Mouse (Mus musculus) heart, embryonic 11.5 days (tissue): Measurements from ENCODE around the gene Sertad3. TPM values are rescaled to one million over a fixed set of nuclear protein-coding genes. Genes with fewer than 3 reads are reported as not detected.
"Not testable (repeated sequence)": the region's sequence is repeated elsewhere in the genome, so short reads cannot be mapped to it uniquely, and the experiment has no call there.

Experiments
- ATAC-seq: fragments of 200-750 bp; cut with Nextera tagmentation; replicated peaks from 2 replicates; pipeline ENCODE4 v1.8.0; 2017; ENCODE audit warnings: moderate library complexity; ENCODE audit not compliant: insufficient number of reproducible peaks, low FRiP score, low TSS enrichment
- H3K27ac ChIP-seq: fragments of 300-500 bp; sonication (generic); 2 replicates; pipeline ENCODE4 v1.5.1; 2014; ENCODE audit warnings: mild to moderate bottlenecking, low read depth, low read length
- H3K27me3 ChIP-seq: fragments of 300-500 bp; sonication (generic); 2 replicates; pipeline ENCODE4 v1.6.1; 2014; ENCODE audit warnings: mild to moderate bottlenecking, low read length, mixed read lengths; ENCODE audit not compliant: control insufficient read depth, insufficient read depth
- H3K36me3 ChIP-seq: fragments of 300-500 bp; sonication (generic); 2 replicates; pipeline ENCODE4 v1.6.1; 2014; ENCODE audit warnings: mild to moderate bottlenecking, low read length, moderate library complexity, mixed read lengths; ENCODE audit not compliant: control insufficient read depth, insufficient read depth
- H3K4me1 ChIP-seq: fragments of 300-500 bp; sonication (generic); 2 replicates; pipeline ENCODE4 v1.6.1; 2014; ENCODE audit warnings: low read length; ENCODE audit not compliant: control insufficient read depth, insufficient read depth
- H3K4me2 ChIP-seq: fragments of 300-500 bp; sonication (generic); 2 replicates; pipeline ENCODE4 v1.6.1; 2014; ENCODE audit warnings: mild to moderate bottlenecking, moderate library complexity
- H3K4me3 ChIP-seq: fragments of 300-500 bp; sonication (generic); 2 replicates; pipeline ENCODE4 v1.5.1; 2014; ENCODE audit warnings: low read depth, low read length
- H3K9ac ChIP-seq: fragments of 300-500 bp; sonication (generic); 2 replicates; pipeline ENCODE4 v1.6.1; 2014; ENCODE audit warnings: mild to moderate bottlenecking, low read depth, low read length, moderate library complexity
- H3K9me3 ChIP-seq: fragments of 300-500 bp; sonication (generic); replicated peaks from 2 replicates; pipeline ENCODE4 v1.6.1; 2016; ENCODE audit warnings: low read length; ENCODE audit not compliant: control insufficient read depth
- WGBS: fragments of 180-500 bp; shearing (Covaris S2); extraction: QIAGEN DNeasy Blood & Tissue Kit; methylation state at CpG from one replicate; pipeline ENCODE4 v1.1.7; 2014; ENCODE audit not compliant: insufficient replicate concordance; 5-methylcytosine and 5-hydroxymethylcytosine counted together
- polyA plus RNA-seq: library from polyadenylated mRNA; unstranded; fragments of >200 nt; fragmentation: Nextera tagmentation; extraction: Ambion mirVana; gene quantifications from 2 replicates; pipeline ENCODE4 v1.2.1, GENCODE M21; 2014

Gene Sertad3
- polyA plus RNA-seq, 1 experiment from 2014 or later, result 19.9 TPM

- Histone ChIP-seq H3K9me3 (no peaks in the 10 kb centered on the region), H3K27ac (peak overlapping the region; percentile 91), H3K36me3 (0 out of 2 replicates have a peak, but pooled peaks cover 5% of the 10 kb centered on the region), H3K27me3 (no peaks in the 10 kb centered on the region), H3K4me1 (peaks cover 31% of the 10 kb centered on the region), H3K9ac (peak overlapping the region; percentile 43; the same call in 1 of the 2 replicates), H3K4me3 (no peak overlapping the region), H3K4me2 (peak overlapping the region; percentile 63)
- 55% methylated on average over 7 of the region's 7 CpGs for WGBS
- ATAC-seq, result no peak
Observed at GRCm38 (mm10) chr7:27491856-27492255, 18.3 kb downstream of the Sertad3 start.

DNA sequence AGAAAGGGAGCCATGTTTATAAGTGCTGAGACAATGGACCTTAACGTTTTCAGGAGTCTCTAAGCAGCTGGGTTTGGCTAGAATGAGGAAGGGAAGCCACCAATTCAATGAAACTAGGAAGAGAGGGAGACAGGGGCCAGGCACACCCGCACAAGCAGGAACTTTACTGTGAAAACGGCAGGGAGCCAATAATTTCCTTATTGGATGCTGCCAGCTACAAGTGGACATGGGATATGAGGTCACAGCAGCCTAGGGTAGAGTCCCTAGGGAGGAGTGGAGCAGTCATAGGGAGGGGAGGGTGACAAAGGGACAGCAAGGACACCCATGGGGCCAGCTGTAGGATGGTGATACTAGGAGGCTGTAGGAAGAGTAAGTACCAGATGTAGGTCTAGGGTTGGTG is 19.5 kb downstream of the Sertad3 start:
- H3K4me3 ChIP-seq, result no peak overlapping the region
- H3K27me3 ChIP-seq, result no peaks in the 10 kb centered on the region
- H3K36me3 ChIP-seq, result 0 out of 2 replicates have a peak, but pooled peaks cover 5% of the 10 kb centered on the region
- no peak overlapping the region for H3K27ac ChIP-seq
- WGBS, result 70% methylated on average over 3 of the region's 3 CpGs
- H3K9ac ChIP-seq, result no peak overlapping the region
- ATAC-seq, result no peak
- peaks cover 35% of the 10 kb centered on the region for H3K4me1 ChIP-seq
- H3K4me2 ChIP-seq, result no peak overlapping the region
- no peaks in the 10 kb centered on the region for H3K9me3 ChIP-seq

- no peak for ATAC-seq
- WGBS, result 82% methylated on average over 5 of the region's 5 CpGs
Observed at GRCm38 (mm10) chr7:27493450-27493849, 19.9 kb downstream of the Sertad3 start.

DNA sequence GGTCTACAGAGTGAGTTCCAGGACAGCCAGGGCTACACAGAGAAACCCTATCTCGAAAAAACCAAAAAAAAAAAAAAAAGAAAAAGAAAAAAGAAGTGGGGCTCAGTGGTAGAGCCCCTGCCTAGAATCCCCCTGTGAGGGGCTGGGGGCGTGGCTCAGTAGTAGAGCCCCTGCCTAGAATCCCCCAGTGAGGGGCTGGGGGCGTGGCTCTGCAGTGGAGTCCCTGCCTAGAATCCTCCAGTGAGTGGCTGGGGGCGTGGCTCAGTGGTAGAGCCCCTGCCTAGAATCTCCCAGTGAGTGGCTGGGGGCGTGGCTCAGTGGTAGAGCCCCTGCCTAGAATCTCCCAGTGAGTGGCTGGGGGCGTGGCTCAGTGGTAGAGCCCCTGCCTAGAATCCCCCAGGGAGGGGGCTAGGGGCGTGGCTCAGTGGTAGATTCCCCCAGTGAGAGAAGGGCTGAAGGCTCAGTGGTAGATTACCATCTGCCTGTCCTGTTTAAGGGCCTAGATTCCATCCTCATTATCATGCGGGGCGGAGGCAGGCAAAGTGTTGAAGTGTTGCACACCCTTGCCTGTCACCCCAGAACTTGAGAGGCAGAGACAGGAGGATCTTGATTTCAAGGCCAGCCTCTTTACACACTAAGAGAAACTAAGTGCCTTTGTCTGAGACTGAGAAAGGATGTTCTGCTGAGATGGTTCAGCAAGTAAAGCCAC is 21.2 kb downstream of the Sertad3 start:
- not testable (repeated sequence) for ATAC-seq, H3K27me3 ChIP-seq, H3K4me3 ChIP-seq, H3K4me2 ChIP-seq, H3K9ac ChIP-seq, H3K9me3 ChIP-seq, H3K27ac ChIP-seq, H3K36me3 ChIP-seq
- peaks cover 21% of the 10 kb centered on the region for H3K4me1 ChIP-seq
- WGBS, result 92% methylated on average over 9 of the region's 9 CpGs

More at GRCm38 (mm10) chr7:27493450-27493849, 19.9 kb downstream of the Sertad3 start:
- no peak overlapping the region for H3K4me2 ChIP-seq
- H3K27ac ChIP-seq, result no peak overlapping the region
- no peak overlapping the region for H3K4me3 ChIP-seq
- no peak overlapping the region for H3K9ac ChIP-seq
- H3K36me3 ChIP-seq, result 0 out of 2 replicates have a peak, but pooled peaks cover 5% of the 10 kb centered on the region
- no peaks in the 10 kb centered on the region for H3K9me3 ChIP-seq
- H3K4me1 ChIP-seq, result peaks cover 32% of the 10 kb centered on the region
- no peaks in the 10 kb centered on the region for H3K27me3 ChIP-seq

DNA sequence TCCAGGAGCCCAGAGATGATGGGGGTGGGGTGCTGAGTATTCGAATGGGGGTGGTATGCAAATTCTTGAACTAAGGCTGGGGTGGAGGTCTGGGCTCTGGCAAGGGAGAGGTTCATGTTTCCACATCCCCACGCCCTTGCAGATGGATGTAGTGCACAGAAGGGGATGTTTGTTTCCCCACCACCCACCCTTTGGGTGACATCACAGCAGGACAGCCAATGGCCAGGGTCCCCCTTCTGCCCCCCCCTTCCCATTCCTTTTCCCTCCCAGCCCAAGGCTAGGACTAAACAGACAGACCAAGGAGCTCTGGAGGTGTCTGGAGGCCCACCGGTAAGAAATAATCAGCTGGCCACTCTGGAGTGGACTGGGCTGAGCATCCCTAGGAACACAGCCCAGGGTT is 25.5 kb downstream of the Sertad3 start, which contains the start of gene Prx:
Gene Prx, plus strand, starts transcription at position 289 of the 400 bp plus-strand sequence.
- Histone ChIP-seq H3K4me2 (no peak within 1 kb of the TSS), H3K4me3 (no peak within 1 kb of the TSS), H3K27me3 (no peaks in the 10 kb centered on the region), H3K9ac (no peak within 1 kb of the TSS), H3K9me3 (no peaks in the 10 kb centered on the region), H3K36me3 (no peaks in the 10 kb centered on the region), H3K4me1 (peaks cover 14% of the 10 kb centered on the region), H3K27ac (no peak within 1 kb of the TSS)
- no peak for ATAC-seq
- 51% methylated on average over 3 of the region's 3 CpGs for WGBS

- no peaks in the 10 kb centered on the region for H3K27me3 ChIP-seq
- no peak overlapping the region for H3K4me3 ChIP-seq
- no peaks in the 10 kb centered on the region for H3K36me3 ChIP-seq
- H3K27ac ChIP-seq, result peak overlapping the region; percentile 57
- H3K9ac ChIP-seq, result no peak overlapping the region
- ATAC-seq, result no peak
- no peaks in the 10 kb centered on the region for H3K9me3 ChIP-seq
- no peak overlapping the region for H3K4me2 ChIP-seq
- WGBS, result 48% methylated on average over 4 of the region's 4 CpGs
- H3K4me1 ChIP-seq, result peaks cover 20% of the 10 kb centered on the region
Observed at GRCm38 (mm10) chr7:27501620-27502019, 28.1 kb downstream of the Sertad3 start.

GRCm38 (mm10) chr7:27506765-27507370 is 33.3 kb downstream of the Sertad3 start:
- 52% methylated on average over 9 of the region's 9 CpGs for WGBS
- peaks cover 16% of the 10 kb centered on the region for H3K4me1 ChIP-seq
- no peak for ATAC-seq
- peak overlapping the region; percentile 82 for H3K4me2 ChIP-seq
- peak overlapping the region; percentile 3; the same call in 1 of the 2 replicates for H3K9ac ChIP-seq
- H3K27ac ChIP-seq, result peak overlapping the region; percentile 99
- no peaks in the 10 kb centered on the region for H3K9me3 ChIP-seq
- H3K27me3 ChIP-seq, result no peaks in the 10 kb centered on the region
- H3K4me3 ChIP-seq, result peak overlapping the region; percentile 65
- H3K36me3 ChIP-seq, result no peaks in the 10 kb centered on the region

DNA sequence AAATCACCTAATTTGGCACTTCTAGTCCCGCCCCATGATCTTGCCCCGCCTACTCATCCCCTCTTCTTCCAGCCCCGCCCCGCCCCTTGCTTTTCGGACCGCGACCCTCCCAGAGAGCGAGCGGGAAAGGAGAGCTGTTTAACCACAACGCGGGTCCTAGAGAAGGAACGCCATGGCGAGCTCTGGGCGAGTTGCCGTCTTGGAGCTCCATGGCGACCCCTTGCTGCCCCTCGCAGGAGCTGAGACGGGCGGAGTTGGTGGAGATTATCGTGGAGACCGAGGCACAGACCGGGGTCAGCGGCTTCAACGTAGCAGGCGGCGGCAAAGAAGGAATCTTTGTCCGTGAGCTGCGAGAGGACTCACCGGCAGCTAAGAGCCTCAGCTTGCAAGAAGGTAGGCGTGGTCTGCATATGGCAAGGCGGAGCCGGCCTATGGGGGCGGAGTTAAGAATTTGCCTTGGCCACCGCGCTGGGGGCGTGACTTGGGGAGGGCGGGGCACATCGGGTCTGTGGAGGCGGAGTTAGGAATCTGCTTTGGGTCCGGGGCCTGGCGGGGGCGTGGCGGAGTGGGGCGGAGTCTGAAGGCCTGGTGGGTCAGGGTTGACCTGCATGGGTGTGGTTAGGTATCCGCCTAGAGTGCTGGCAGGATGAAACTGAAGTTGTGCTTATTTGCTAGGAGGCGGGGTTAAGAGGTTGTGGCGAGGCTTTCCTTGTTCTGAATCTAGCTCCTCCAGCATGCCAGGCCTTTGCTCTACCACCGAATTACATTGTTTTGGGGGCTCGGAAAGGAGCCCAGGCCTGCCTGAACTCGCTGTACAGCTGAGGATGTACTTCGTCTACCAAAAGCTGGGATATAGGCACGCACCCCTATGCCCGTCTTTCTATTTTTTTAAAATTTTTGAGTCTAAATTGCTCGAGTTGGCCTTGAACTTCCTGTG is 34.4 kb downstream of the Sertad3 start:
- H3K4me1 ChIP-seq, result peaks cover 14% of the 10 kb centered on the region
- H3K27me3 ChIP-seq, result no peaks in the 10 kb centered on the region
- peak; percentile 94 for ATAC-seq
- 1% methylated on average over 54 of the region's 54 CpGs for WGBS
- H3K4me3 ChIP-seq, result peak overlapping the region; percentile 65
- H3K9ac ChIP-seq, result peak overlapping the region; percentile 84
- peak overlapping the region; percentile 99 for H3K27ac ChIP-seq
- peak overlapping the region; percentile 82 for H3K4me2 ChIP-seq
- H3K9me3 ChIP-seq, result no peaks in the 10 kb centered on the region
- H3K36me3 ChIP-seq, result no peaks in the 10 kb centered on the region
